Mouse (Mus musculus) layer of hippocampus, adult 2 months (tissue): ENCODE results near the gene Casp2. TPM values are rescaled to one million over a fixed set of nuclear protein-coding genes. Genes with fewer than 3 reads are reported as not detected.

ENCODE experiments used
- DNase-seq, 2 experiments: peaks; one replicate each; pipeline ENCODE4 v3.0.0; 2022; ENCODE audit warnings: low spot score in 2 of 2
- H3K27ac ChIP-seq: fragments of 200-600 bp; 2 replicates; pipeline ENCODE4 v1.8.1; 2022
- H3K4me3 ChIP-seq: fragments of 200-600 bp; 2 replicates; pipeline ENCODE4 v1.8.1; 2022; ENCODE audit warnings: mild to moderate bottlenecking
- CTCF ChIP-seq: fragments of 200-600 bp; conservative IDR thresholded peaks from 2 replicates; pipeline ENCODE4 v1.8.1; 2022; ENCODE audit warnings: antibody characterized with exemption, mild to moderate bottlenecking, moderate library complexity
- total RNA-seq, 2 experiments: library from RNA; stranded (reverse); gene quantifications; 2 replicates each; pipeline ENCODE4 v1.2.3; 2021

Gene Casp2
- total RNA-seq, 2 experiments from 2014 or later: 22.7 to 25.8 TPM

DNA sequence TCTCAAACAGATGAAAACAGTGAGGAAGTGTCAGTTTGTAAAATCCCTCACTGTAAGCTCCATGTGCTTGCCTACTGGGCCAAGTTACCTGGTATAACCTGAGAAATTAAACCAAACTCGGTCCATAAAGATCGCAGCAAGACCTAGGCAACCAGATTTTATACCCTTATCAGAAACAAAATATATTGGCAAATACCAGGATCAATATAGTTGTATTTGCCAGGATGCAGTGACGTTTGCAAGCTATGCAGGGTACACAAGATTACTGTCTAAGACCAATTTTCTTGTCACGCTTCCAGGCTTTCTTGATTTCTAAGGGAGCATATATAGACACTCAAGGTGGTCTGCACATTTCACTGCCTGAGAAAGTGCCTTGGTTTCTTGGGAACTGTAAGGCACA, 13.0 kb upstream of the Casp2 start:
- Histone ChIP-seq H3K4me3 (no peak overlapping the region), H3K27ac (no peak overlapping the region)
- no peak for DNase-seq
- TF ChIP-seq CTCF: no peak

DNA sequence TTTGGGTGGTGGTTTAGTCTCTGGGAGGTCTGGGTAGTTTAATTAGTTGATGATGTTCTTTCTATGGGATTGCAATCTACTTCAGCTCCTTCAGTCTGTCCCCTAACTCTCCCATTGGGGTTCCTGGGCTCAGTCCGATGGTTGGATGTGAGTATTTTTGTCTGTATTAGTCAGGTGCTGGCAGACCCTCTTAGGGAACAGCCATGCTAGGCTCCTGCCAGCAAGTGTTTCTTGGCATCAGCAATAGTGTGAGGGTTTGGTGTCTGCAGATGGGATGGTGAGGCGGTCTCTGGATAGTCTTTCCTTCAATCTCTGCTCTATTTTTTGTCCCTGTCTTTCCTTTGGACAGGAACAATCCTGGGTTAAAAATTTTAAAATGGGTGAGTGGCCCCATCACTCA, 11.7 kb upstream of the Casp2 start:
- DNase-seq: no peak
- no peak for TF ChIP-seq CTCF
- H3K4me3 ChIP-seq: no peak overlapping the region
- H3K27ac ChIP-seq: no peak overlapping the region

DNA sequence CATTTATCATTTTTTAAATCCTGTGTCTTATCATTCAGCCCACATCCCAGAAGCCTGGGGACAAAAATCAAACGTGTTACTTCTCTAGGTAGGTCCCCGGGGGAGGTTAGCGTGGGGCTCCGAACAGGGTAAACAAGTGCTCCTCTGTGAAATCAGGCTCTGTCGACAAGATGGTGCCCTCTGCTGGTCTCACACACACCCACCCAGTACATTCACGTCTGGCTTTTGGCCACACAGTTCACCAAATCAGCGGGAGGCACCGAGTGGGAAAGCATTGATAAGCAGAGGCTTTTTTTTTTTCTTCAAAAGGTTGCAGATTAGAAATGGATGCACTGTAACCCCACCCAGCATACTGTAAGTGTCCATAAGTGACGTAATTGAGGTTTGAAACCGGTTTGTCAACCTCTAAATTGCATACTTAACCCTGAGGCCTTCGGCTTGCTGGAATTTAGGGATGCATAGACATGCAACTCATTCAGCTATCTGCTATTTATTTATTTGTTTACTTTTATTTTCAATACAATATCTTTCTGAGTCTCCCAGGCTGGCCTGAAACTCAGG, 7.4 kb upstream of the Casp2 start:
- TF ChIP-seq CTCF: peak; percentile 81
- DNase-seq: peak; percentile 41 to 50
- Histone ChIP-seq H3K4me3 (no peak overlapping the region), H3K27ac (no peak overlapping the region)

DNA sequence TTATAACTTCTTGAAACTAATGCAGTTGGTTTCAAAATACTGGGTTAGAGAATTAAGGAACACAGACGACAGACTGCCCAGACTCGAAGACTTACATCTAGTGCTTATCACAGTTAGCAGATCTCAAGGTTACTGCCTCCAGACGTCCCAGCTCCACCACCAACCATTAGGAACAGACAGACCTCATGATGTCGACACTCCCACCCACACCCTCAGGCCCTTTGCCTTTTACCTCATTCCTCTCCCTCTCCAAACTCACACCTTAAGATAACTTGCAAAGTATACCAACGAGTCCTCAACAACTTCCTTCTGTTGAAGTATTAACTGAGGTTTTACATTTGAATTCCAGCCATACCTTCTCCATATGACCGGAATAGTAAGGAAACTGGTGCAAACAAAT, 4.4 kb upstream of the Casp2 start:
- H3K4me3 ChIP-seq: no peak overlapping the region
- TF ChIP-seq CTCF: no peak
- no peak for DNase-seq
- no peak overlapping the region for H3K27ac ChIP-seq

DNA sequence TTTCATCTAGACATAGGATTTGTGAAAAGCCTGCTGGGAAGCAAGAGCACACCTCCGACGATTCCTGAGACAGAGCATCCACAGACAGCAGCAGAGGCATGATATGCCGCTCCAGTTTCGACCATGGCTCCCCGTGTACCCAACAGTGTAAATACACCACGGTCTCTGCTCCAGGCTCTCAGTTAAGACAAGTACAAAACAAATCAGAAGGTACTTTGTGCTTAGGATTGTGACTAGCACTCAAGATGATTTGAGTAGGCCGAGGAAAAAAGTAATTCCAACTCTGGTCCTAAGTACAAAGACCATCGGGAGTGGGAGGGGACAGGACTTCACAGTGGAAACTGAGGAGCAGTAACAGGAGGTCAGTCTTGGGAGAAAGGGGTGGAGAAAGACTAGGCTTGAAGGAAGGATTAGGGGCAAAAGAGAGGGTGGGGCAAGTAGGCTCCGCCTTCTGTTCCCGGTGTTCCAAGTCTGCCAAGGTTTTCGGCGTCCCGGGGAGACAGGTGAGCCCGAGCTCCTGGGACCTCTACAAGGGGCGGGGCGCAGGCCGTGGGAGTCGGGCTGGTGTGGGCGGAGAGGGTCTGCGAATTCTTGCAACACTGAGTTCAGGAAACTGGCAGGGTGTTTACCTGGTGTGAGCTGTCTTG, 3.1 kb upstream of the Casp2 start, which contains the start of gene Tmem139:
Gene Tmem139, plus strand, starts transcription at position 447 of the 647 bp plus-strand sequence.
- no peak within 1 kb of the TSS for H3K27ac ChIP-seq
- no peak within 1 kb of the TSS for H3K4me3 ChIP-seq
- DNase-seq: no peak
- no peak for TF ChIP-seq CTCF

DNA sequence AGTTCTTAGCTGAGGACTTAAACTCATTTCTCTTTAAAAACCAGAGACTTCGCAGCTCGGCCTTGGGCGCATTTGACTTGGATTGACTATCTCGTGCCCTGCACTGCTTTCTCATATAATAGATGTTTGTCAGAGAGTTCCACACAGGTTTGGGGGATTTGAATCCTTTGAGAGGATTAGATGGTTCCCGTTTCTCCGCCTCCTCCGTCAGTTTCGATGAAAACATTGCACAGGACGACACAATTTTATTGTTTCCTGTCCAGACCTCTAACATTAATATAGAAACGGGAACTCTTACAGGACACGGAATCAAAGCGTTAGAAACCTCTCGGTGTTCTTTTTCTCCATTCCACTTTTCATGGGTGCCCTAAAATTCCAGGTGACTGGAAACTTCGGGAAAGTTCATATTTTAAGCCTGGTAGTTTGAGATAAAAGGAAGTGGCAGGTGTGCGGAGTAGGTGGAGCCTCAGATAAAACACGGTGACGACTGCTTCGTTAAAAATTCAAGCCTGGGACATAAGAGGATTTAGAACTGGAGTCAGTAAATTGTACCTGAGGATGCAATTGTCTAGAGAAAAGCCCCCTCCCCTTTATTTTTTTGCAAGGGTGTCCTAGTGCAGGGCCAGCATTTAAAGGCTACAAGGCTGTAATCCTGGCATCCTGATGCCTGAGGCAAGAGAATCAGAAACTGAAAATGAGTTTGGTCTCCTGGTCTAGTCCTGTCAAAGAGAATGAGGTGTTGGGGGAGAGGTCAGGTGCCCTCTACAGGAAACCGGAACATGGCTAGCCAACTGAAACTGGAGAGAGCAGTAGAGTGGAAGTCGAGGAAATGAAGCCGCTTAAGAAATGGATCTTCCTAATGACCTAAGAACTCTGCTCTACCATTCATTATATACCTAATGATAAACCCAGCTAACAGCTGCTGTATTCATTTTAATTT, 876 bp downstream of the Casp2 start:
- Histone ChIP-seq H3K27ac (peak overlapping the region; percentile 94), H3K4me3 (peak overlapping the region; percentile 73)
- TF ChIP-seq CTCF: no peak
- no peak for DNase-seq

DNA sequence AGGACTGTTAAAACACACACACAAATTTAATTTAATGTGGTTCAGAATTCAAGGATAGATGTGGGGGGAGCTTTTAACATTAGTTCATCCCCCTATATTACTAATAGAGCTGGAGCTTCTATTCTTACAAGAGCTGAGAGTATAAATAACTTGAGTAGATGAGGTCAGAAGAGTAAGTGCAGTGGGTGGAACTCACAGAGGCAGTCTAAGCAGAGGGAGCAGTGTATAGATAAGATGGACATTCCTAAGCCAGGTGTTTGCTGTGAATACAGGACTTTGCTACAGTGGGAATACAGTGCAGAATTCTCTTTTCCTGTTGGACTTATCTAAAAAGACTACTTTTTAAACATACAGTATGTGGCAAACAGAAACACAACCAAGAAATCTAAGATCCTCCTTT, 6.0 kb downstream of the Casp2 start:
- Histone ChIP-seq H3K4me3 (no peak overlapping the region), H3K27ac (no peak overlapping the region)
- TF ChIP-seq CTCF: no peak
- no peak for DNase-seq

DNA sequence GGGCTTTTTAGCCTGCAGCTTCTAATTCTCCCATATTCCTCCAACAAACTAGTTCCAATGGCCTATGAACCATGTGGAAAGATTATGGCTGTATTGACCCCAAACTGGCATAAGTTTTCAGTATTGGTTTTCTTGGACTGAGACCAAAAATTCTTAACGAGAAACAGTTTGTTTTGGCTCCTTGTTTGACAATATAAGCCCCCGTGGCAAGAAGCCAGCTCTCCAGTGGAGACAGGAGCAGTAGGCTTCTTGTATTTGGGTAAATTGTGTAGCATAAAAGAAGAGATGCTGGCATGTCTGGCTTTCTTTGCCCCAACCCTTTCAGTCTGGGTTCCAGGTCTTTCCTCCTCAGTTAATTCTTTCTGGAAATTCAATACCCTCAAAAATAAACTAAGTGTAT, 11.4 kb downstream of the Casp2 start:
- DNase-seq: no peak
- no peak for TF ChIP-seq CTCF
- no peak overlapping the region for H3K27ac ChIP-seq
- H3K4me3 ChIP-seq: no peak overlapping the region

DNA sequence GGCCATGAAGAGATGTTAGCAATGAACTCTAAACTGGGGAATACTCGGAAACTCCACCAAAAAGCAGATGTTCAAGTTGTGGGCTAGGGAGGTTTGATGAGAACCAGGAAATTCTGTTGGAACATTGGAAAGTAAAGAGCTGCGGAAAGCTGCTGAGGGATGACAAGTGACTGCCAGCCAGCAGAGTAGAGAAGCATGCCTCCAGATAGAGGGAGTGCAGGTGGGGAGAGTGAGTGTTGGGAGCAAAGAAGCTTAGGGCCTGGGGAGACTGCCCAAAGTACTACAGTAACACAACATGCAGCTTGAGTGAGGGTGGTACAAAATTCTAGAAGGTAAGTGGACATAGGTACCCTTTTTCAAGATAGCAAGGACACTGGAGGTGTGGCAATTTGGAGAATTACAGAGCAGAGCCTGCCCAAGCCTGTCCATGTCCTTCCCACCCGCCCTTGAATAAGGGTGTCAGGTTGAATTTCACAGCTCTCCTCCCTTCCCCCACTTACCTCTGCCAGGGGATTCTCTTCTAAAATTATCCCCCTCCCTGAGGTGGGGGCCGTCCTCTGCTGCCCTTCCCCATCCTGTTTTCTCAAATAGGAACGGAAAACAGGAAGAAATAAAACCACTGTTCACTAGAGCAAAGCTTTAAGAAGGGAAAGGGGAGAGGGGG, 18.2 kb downstream of the Casp2 start:
- TF ChIP-seq CTCF: no peak
- no peak overlapping the region for H3K4me3 ChIP-seq
- H3K27ac ChIP-seq: no peak overlapping the region
- no peak for DNase-seq

DNA sequence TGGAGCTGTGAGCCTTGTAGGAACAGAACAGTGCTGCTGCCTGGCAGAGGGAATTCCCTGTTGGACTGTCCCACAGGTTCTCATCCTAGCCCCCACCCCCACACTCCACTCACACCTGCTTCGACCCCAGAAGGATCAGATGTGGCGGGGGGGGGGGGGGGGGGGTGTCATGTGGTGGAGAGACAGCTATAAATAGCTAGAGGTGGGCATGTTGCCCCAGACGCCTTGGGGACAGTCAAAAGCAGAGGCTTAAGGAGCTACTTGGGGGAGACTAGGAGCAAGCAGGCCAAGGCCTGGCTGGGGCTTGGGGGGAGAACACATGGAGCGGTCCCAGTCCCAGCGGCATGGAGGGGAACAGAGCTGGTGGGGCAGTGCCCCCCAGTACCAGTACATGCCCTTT, 21.7 kb downstream of the Casp2 start, which contains the start of gene Clcn1:
Gene Clcn1, plus strand, starts transcription at position 238 of the 400 bp plus-strand sequence.
- no peak for TF ChIP-seq CTCF
- DNase-seq: no peak
- no peak within 1 kb of the TSS for H3K4me3 ChIP-seq
- H3K27ac ChIP-seq: no peak within 1 kb of the TSS

DNA sequence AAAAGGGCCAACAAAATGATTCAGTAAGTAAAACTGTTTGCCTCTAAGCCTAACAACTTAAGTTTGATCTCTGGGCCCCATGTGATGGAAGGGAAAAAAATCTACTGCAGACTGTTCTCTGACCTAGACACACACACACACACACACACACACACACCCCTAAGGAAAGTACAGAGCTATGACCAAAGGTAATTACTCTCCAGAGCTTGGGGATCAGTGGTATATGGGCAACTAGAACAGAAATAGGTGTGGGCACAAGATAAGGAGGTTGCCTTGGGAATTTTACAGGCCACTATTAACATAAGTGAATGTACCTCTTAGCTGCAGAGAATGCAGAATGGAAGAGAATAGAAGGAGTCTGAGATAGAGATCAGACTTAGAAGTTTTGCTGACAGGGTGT, 22.8 kb downstream of the Casp2 start:
- DNase-seq: no peak
- no peak for TF ChIP-seq CTCF
- no peak overlapping the region for H3K4me3 ChIP-seq
- H3K27ac ChIP-seq: no peak overlapping the region

DNA sequence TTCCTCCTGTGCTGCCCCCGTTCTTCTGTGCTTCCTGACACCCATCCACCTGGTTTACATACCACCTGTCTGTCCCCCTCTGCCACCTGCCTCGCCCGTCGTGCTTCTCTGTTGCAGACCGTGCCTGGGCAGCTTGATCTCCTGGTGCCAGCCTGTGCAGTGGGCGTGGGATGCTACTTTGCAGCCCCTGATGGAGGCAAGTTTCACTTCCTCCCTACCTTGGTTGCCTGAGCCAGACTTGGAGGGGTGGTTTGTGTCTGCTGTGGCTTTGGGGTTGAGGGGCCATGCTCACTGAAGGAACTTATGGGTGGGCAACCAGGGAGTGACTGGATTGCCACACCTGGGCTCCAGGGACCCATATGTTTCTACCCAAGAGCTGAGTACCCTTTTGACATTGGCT, 28.5 kb downstream of the Casp2 start:
- H3K27ac ChIP-seq: no peak overlapping the region
- no peak for DNase-seq
- no peak overlapping the region for H3K4me3 ChIP-seq
- TF ChIP-seq CTCF: no peak

DNA sequence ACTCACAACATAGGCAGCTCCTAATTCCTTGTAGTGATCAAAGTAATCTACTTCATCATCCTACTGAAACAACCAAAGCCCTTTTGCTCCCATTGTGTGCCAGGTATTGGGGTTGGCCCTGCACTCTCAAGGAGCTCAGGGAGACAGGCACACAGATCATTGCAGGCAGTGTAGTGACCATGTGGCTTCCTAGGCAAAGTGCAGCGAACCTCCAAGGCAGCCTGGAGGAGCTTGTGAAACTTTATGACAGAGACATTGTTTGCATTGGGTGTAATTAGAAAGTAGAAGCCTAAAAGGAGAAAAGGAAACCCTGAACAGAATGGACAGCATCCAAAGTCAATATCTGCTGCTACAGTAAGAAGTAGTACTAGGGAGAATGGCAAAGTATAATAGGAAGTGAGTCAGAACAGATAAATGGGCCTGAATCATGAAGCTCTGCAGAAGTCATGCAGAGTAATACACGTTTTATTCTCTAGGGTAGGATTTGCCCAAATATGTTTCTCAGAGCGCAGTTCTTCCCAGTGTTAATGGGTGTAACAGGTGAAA, 30.8 kb downstream of the Casp2 start:
- no peak for TF ChIP-seq CTCF
- no peak for DNase-seq
- H3K4me3 ChIP-seq: no peak overlapping the region
- no peak overlapping the region for H3K27ac ChIP-seq
